Mouse (Mus musculus): ENCODE measurements at regions not wholly inside any gene's neighbourhood (a gene's known extent, or its start where the extent isn't known, plus 50 kb on each side); places are given as distances from the start of the nearest gene placed in this dataset.

DNA sequence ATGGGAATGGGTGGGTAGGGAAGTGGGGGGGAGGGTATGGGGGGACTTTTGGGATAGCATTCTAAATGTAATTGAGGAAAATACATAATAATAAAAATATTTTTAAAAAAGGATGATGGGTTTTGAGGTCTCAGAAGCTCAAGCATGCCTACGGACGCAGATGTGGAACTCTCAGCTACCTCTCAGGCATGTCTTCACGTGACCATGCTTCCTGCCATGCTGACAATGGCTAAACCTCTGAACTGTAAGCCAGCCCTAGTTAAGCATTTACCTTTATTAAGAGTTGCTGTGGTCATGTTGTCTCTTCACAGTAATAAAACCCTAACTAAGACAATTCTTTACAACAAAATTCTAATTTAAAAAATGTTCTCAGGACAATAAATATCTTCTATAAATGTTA is 80.0 kb downstream of the Tex36 start:
- DNase-seq (ENCODE audit: low spot score), result no peak
- intact Hi-C loops (cut with DNase I), result no loop called here

GRCm38 (mm10) chr7:133518926-133519325 is 83.0 kb downstream of the Tex36 start:
- intact Hi-C loops (cut with DNase I), result no loop called here
- DNase-seq (ENCODE audit: low spot score), result no peak

DNA sequence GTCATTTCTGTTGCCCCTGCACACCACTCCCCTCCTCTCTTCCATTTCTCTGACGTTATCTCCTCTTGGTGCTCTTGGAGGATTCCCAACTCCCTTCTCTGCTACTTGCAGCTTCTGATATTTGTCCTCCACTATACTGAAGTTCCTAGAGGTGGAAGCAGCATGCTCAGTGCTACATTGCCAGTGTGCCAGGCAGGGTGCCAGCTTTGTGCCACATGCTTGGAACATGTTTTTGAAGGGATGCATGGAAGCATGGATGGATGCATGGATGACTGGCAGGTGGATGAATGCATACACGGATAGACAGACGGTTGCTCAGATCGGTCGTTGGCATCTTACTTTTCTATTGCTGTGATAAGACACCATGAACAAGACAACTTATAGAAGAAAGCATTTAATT is 84.4 kb downstream of the Tex36 start:
- intact Hi-C loops (cut with DNase I), result no loop called here
- no peak for DNase-seq (ENCODE audit: low spot score)

DNA sequence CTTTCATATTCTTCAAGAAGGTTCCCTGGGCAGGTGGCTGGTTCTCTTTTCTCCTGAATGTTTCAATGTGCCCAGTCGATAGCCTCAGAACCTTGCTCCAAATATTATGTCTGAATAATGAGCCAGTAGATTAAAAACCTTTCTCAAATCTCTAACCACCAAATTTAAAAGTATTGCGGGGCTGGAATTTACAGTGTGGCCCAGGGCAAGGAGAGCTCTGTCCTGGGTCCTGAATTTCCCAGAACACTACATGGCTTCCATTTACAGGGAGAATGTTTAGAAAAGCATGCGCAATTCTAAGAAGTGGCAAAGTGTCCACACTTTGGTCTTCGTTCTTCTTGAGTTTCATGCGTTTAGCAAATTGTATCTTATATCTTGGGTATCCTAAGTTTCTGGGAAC is 91.0 kb downstream of the Tex36 start:
- no peak for DNase-seq (ENCODE audit: low spot score)

GRCm38 (mm10) chr7:133509486-133509885 is 92.5 kb downstream of the Tex36 start:
- intact Hi-C loops (cut with DNase I), result no loop called here
- no peak for DNase-seq (ENCODE audit: low spot score)

More for the DNA sequence above, 91.0 kb downstream of the Tex36 start:
- intact Hi-C loops (cut with DNase I), result no loop called here

DNA sequence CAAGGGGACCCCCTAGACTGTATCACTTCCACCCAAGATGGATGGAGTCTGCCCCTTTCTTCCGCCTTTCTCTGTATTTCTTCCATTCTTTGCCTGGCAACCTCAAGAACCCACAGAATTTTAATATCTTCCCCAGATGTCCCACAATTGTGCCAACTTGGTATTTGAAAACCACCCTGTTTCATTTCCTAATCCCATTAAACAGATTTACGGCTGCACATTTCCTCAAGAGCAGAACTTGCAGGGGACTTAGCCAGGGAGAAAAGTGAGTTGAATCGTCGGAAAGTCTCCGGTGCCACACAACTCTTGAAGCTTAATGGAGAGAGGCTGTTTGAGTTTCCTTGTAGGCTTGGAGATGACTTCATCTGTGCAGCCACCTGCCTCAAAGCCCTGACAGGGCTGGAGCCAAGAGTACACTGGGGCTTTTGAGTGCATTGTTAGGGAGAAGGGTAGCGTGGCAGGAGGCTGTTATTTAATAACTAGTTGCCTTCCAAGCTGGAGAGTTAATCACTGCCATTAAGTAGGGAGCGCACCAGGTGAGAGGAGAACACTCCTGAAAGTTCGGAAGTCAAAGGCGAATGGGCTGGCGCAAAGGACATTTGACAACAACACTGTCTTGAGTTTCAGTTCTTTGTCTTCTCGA is 93.5 kb downstream of the Tex36 start:
- no peak for DNase-seq (ENCODE audit: low spot score)
- intact Hi-C loops (cut with DNase I), result no loop called here

GRCm38 (mm10) chr7:133505628-133506027 is 96.3 kb downstream of the Tex36 start:
- DNase-seq (ENCODE audit: low spot score), result no peak
- intact Hi-C loops (cut with DNase I), result no loop called here

GRCm38 (mm10) chr7:133503946-133504345 is 98.0 kb downstream of the Tex36 start:
- intact Hi-C loops (cut with DNase I), result no loop called here
- no peak for DNase-seq (ENCODE audit: low spot score)

- intact Hi-C loops (cut with DNase I), result no loop called here
- DNase-seq (ENCODE audit: low spot score), result no peak
These were observed 99.2 kb downstream of the Tex36 start for GRCm38 (mm10) chr7:133502731-133503130.

DNA sequence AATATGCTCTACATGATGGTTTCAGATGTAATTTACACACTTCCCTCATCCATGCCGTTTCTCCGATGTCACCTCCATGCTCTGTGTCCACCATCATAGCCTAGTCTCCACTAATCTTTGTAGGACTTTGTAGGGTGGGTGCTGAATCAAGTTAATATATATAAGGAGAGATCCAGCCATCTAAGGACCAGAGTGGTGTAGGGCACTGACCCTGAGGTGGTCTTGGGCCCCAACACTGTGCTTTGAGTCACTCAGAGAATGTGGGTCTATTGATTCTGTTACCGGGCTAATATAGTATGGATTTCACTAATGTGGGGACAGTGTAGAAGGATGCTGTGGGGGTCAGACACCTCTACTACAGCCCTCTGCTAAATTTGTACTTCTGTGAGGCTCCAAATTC is 104.4 kb downstream of the Tex36 start:
- DNase-seq (ENCODE audit: low spot score), result no peak
- intact Hi-C loops (cut with DNase I), result no loop called here

GRCm38 (mm10) chr7:133494982-133495550 is 106.9 kb downstream of the Tex36 start:
- DNase-seq (ENCODE audit: low spot score), result no peak
- intact Hi-C loops (cut with DNase I), result no loop called here

DNA sequence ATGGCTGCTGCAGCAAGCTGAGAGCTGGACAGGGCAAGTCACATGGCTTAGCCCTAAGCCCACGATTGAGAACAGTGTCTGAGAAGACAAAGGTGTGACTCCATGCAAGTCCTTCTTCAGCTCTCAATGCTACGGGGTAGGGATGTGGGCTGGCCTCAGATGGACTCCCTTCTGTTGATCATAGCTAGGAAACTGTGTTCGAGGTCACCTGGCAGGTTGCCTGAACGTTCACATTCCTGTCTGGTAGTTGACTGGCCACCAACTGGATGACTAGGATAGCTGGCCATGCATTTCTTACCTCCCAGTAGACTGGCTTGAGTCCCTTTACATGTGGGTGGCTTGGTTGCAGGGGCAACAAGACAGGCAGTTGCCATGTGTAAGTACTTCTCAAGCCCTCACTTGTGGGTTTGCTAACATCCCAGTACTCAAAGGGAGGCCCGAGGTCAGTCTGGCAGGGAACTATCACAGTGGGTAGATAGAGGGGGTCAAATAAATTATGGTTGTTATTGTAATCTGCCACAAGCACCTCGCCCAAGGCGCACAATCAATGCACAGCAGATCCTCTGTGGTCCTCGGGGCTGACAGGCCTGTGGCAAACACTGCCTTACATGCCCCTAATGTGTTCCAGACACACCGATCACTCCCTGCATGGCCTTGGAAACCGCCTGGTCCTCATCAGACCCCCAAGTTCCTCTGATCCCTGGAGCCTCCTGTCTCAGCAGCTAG is 107.5 kb downstream of the Tex36 start:
- intact Hi-C loops (cut with DNase I), result no loop called here
- no peak for DNase-seq (ENCODE audit: low spot score)

DNA sequence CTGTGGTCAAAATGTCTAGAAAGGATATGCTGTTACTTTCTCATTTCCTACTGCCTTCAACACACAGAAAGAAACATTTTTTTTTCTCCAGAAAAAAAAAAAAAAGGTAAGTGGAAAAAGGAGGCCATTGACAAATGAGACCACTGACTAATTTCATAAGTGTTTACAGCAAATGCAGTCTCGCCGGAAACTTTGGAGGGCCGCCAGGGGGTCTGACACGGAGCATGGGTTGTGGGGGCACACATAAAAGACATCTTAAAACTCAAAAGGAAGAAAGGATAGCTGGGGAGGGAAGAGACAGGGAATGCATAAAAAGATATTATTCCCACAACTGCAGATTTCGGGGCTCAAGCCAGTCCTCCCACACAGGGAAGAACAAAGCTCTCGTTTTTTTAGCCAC is 109.3 kb downstream of the Tex36 start:
- intact Hi-C loops (cut with DNase I), result no loop called here

GRCm38 (mm10) chr7:133487887-133488630 is 113.9 kb downstream of the Tex36 start:
- no peak for DNase-seq (ENCODE audit: low spot score)
- intact Hi-C loops (cut with DNase I), result no loop called here

More for the DNA sequence above, 109.3 kb downstream of the Tex36 start:
- DNase-seq (ENCODE audit: low spot score), result no peak

- DNase-seq (ENCODE audit: low spot score), result no peak
These were observed 117.5 kb downstream of the Tex36 start for GRCm38 (mm10) chr7:133484430-133484841.

GRCm38 (mm10) chr7:133481529-133481928 is 120.4 kb downstream of the Tex36 start:
- intact Hi-C loops (cut with DNase I), result no loop called here
- DNase-seq (ENCODE audit: low spot score), result no peak

More at GRCm38 (mm10) chr7:133484430-133484841, 117.5 kb downstream of the Tex36 start:
- intact Hi-C loops (cut with DNase I), result no loop called here

GRCm38 (mm10) chr7:133479679-133480078 is 122.3 kb downstream of the Tex36 start:
- no peak for DNase-seq (ENCODE audit: low spot score)
- intact Hi-C loops (cut with DNase I), result no loop called here

DNA sequence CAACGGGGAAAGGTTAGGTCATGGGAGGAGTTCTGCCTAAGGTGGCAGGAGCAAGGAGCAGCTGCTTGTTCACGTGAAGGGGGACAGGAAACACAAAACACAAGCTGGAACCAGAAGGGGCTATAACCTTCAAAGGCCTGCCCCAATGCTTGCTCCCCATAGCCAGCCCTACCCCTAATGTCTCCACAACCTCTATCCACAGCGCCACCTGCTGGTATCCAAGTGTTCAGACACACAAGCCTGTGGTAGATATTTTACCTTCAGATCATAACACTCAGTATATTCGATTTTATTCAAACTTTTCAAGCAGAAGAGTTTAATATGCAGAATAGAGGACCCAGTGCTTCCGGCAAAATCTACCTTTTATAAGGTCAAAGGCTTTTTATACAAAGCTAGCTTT is 124.0 kb downstream of the Tex36 start:
- intact Hi-C loops (cut with DNase I), result no loop called here
- no peak for DNase-seq (ENCODE audit: low spot score)

DNA sequence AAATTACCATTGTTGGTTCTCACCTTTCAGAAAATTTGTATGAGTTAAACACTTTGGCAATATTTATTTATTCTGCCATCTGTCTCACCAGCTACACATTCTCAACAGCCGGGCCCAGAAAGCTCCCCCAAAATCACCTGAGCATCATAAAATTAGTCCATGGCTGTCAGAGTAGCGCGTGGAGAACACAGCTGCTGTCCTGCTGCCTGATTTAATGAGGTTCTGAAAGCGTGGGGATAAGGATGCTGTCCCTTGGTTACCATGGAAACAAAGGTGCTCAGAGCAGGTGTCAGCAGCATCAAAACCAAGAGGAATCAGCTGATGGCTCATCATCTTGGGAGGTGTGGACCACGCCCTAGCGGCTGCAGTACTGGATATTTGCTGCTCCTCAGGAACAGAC is 124.7 kb downstream of the Tex36 start:
- intact Hi-C loops (cut with DNase I), result no loop called here
- no peak for DNase-seq (ENCODE audit: low spot score)

DNA sequence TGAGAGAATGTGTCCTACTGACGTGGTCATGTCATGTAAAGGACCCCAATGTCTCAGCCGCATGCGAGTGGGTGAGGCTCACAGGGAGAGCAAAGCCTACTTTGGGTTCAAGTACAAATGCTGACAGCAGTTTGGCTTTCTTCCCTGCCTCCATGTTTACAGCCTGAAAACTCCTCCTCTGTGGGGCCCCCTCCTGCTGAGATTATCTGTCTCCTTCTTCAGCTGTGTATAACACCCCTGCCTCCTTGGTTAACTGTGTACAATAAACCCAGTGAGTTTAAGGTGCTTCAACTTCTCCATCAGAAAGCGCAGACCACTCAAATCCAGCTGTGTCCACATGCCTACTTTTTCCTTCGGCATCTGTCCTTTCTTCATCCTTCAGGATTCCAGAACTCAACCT is 130.3 kb downstream of the Tex36 start:
- no peak for DNase-seq (ENCODE audit: low spot score)
- intact Hi-C loops (cut with DNase I), result no loop called here

DNA sequence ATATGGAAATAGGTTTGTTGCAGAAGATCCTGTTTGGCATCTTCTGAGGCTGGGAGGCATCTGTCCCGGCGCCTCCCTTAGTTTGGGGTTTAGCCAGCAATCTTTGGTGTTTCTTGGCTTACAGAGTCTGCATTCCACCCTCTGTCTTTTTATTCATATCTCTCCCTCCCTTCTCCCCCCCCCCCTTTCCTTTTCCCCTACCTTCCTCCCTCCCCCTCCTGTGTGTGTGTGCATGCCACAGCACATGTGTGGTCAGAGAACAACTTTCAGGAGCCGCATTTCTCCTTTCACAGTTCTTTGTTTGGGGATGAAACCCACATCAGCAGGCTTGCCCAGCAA is 131.4 kb downstream of the Tex36 start:
- intact Hi-C loops (cut with DNase I), result no loop called here
- DNase-seq (ENCODE audit: low spot score), result no peak

Data from heart, postnatal 25 days (tissue).